Mouse (Mus musculus) megakaryocyte, embryonic 14.5 days (primary cell): ENCODE measurements around the gene Zfp326. TPM values are rescaled to one million over a fixed set of nuclear protein-coding genes. Genes with fewer than 3 reads are reported as not detected.
"Not testable (repeated sequence)": the region's sequence is repeated elsewhere in the genome, so short reads cannot be mapped to it uniquely, and the experiment has no call there.

Experiments used
- H3K27me3 ChIP-seq: replicated peaks from 2 replicates; pipeline ENCODE3; 2012; ENCODE audit warnings: inconsistent platforms
- H3K36me3 ChIP-seq: replicated peaks from 2 replicates; pipeline ENCODE3; 2012; ENCODE audit warnings: low read length, inconsistent platforms, mixed read lengths
- H3K4me1 ChIP-seq: 2 replicates; pipeline ENCODE4 v1.6.1; 2012; ENCODE audit warnings: inconsistent platforms
- H3K4me3 ChIP-seq: replicated peaks from 2 replicates; pipeline ENCODE3; 2012; ENCODE audit warnings: moderate library complexity, mild to moderate bottlenecking, inconsistent platforms
- H3K9me3 ChIP-seq: 2 replicates; pipeline ENCODE4 v1.6.1; 2012; ENCODE audit warnings: inconsistent platforms
- FLI1 ChIP-seq: IDR thresholded peaks from 2 replicates; pipeline ENCODE4 v1.6.1; 2012; ENCODE audit warnings: low read length, inconsistent platforms, mixed read lengths
- GATA1 ChIP-seq: IDR thresholded peaks from 3 replicates; pipeline ENCODE4 v1.6.1; 2012; ENCODE audit warnings: mixed read lengths, low read length, inconsistent platforms, borderline replicate concordance
- polyA plus RNA-seq: library from polyadenylated mRNA; stranded (reverse); fragments of >175 nt; gene quantifications from 2 replicates; pipeline ENCODE4 v1.2.3, GENCODE M21; 2012; ENCODE audit warnings: low replicate concordance; ENCODE audit not compliant: insufficient read depth

Gene Zfp326
- polyA plus RNA-seq, 1 experiment, result 7.6 TPM

DNA sequence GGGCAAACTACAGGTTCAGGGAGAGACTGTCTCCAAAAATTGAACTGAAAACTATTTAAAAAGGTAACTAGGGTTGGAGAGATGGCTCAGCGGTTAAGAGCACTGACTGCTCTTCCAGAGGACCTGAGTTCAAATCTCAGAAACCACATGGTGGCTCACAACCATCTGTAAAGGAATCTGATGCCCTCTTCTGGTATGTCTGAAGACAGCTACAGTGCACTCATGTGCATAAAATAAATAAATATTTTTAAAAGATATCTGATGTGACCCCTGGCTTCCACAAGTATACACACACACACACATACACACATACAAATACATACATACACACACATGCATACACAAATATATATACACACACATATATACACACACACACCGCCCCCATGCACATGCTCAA, 31.3 kb upstream of the Zfp326 start:
- peaks cover 62% of the 10 kb centered on the region for H3K4me1 ChIP-seq
- no peaks in the 10 kb centered on the region for H3K27me3 ChIP-seq
- no peak overlapping the region for H3K4me3 ChIP-seq
- TF ChIP-seq FLI1, result no peak
- no peak for TF ChIP-seq GATA1
- no peaks in the 10 kb centered on the region for H3K36me3 ChIP-seq
- H3K9me3 ChIP-seq, result no peaks in the 10 kb centered on the region

DNA sequence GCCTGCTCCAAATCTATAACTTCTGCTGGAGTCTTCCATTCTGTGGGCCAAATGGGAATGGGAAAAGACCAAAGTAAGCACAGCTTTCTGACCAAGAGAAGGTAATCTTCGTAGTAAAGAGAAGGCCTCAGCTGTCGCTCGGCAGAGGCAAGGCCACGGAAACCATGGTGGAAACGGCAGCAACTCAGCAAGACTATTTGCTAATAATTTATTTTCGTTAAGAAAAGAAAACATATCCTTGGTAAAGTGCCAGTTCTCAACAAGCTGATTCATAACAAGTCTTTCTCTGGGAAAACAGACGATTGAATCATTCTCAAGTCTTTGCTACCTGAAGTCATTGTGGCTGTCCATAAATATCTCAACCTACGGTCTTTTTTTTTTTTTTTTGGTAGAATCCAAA, 28.6 kb upstream of the Zfp326 start:
- no peaks in the 10 kb centered on the region for H3K27me3 ChIP-seq
- TF ChIP-seq GATA1, result no peak
- TF ChIP-seq FLI1, result no peak
- no peaks in the 10 kb centered on the region for H3K36me3 ChIP-seq
- H3K4me3 ChIP-seq, result no peak overlapping the region
- H3K9me3 ChIP-seq, result no peaks in the 10 kb centered on the region
- peaks cover 63% of the 10 kb centered on the region for H3K4me1 ChIP-seq

DNA sequence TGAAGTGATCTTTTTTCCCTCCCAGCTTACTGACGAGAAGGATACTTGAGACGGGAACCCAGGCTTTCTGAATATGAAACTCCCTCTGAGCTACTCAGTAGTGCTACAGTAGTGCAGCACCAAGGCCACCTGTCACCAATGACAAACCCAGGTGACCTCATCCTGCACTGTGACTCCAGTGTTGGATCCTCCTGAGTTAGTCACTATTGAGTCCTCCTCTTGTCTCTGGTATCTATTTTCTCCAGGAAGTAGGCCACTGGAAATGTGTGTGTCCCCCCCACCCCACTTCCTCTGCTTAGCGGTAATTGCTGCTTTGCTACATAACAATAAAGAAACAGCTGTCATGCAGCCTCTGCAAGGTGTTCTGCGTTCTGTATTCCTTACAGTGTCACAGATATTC, 27.1 kb upstream of the Zfp326 start:
- peaks cover 64% of the 10 kb centered on the region for H3K4me1 ChIP-seq
- no peaks in the 10 kb centered on the region for H3K9me3 ChIP-seq
- H3K36me3 ChIP-seq, result no peaks in the 10 kb centered on the region
- peak overlapping the region; percentile 62 for H3K4me3 ChIP-seq
- H3K27me3 ChIP-seq, result no peaks in the 10 kb centered on the region
- TF ChIP-seq GATA1 (no peak), FLI1 (no peak)

DNA sequence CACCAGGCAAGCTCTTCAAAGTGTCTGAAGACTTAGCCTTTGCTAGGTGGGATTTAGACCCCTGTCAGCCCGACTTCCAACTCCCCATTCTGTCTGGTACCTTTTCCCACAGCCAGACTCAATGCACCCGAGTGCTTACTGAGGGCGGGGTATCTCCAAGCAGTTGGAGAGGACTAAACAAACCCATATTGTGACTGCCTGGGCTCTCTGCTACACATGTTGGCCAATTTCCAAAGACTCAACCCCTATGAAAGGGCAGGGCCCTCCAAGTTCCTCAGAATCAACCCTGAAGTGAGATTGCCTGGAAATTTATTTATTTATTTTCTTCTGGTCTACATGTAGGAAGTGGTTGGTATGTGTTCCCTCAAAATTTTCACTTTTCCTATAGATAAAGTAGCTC, 26.7 kb upstream of the Zfp326 start:
- H3K27me3 ChIP-seq, result no peaks in the 10 kb centered on the region
- H3K4me1 ChIP-seq, result peaks cover 60% of the 10 kb centered on the region
- H3K36me3 ChIP-seq, result no peaks in the 10 kb centered on the region
- H3K4me3 ChIP-seq, result peak overlapping the region; percentile 62
- TF ChIP-seq FLI1, result no peak
- no peak for TF ChIP-seq GATA1
- no peaks in the 10 kb centered on the region for H3K9me3 ChIP-seq

DNA sequence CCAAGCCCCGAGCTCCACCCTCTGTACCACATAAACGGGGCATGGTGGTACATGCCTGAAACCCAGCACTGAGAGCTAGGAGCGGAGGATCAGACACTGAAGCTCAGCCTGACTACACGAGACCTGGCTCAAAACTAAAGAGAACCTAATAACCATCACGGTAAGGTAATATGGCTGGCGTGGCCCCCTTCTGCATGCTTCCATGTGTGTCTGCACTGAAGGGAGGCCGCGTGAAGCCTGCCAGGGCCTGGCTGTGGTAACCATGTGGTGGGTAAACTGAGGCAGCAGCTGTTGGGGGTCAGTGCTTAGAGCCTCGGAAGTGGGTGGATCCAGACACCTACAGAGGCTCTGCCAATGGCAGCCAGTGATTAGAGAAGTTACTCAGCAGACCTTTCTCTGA, 23.1 kb upstream of the Zfp326 start:
- no peaks in the 10 kb centered on the region for H3K27me3 ChIP-seq
- TF ChIP-seq GATA1 (no peak), FLI1 (no peak)
- no peak overlapping the region for H3K4me3 ChIP-seq
- peaks cover 56% of the 10 kb centered on the region for H3K4me1 ChIP-seq
- no peaks in the 10 kb centered on the region for H3K36me3 ChIP-seq
- no peaks in the 10 kb centered on the region for H3K9me3 ChIP-seq

DNA sequence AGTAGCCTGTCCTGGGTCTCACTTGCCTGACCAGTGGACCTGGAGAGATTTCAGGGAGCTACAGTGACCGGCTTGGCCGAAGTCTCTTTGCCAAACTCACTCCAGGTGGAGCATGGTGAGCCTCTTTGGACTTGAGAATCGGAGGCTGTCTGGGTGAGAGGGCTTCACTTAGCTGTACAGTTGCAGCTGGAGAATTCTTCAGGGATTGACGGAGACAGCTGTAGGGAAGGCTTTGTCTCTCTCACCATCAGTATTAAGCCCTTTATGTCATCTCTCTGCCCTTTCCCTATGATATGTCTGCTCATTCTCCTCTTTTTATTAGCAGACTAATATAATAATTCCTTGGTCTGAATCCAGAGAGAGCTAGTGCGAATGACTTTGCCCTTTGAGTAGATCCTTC, 18.9 kb upstream of the Zfp326 start:
- TF ChIP-seq FLI1, result no peak
- no peak for TF ChIP-seq GATA1
- H3K4me3 ChIP-seq, result no peak overlapping the region
- H3K36me3 ChIP-seq, result no peaks in the 10 kb centered on the region
- H3K27me3 ChIP-seq, result no peaks in the 10 kb centered on the region
- H3K9me3 ChIP-seq, result no peaks in the 10 kb centered on the region
- H3K4me1 ChIP-seq, result peaks cover 70% of the 10 kb centered on the region

DNA sequence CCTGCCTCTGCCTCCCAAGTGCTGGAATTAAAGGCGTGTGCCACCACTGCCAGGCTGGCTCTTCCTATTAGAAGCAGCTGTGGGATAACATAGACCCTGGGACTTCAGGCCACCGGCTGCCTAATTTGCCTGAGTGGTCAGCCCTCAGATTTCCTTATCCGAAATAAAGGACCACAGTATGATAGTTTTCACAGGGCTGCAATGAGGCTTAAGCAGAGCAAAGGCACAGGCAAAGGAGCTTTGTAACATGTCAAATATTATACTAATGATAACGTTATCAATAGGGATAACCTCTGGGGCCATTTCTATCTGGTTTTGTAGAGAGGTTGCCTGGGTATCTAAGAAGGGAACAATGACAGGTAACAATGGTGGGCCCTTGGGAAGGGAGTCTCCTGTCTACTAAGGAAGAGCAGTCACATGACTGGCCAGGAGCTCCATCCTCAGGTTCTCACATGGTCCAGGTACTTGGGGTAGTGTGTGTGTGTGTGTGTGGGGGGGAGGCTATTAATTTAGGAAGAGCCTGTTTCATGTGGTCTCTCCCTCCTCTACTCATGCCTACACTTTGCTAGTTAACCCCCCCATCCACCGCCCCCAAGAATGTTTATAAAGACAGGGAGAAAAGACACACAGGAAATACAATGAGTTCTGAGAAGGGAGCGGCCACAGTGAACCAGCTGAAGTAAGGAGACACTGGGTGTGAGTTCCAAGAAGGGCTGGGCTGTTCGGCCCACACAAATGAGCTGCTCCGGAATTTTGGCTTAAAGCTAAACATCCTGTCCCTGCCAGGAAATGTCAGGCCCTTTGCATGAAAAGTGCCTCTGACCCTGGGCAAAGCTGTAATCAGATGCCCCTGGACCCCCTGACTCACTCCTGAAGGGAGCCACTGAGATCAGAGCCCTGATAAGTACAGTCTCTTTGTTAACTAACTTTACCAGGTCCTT, 17.3 kb upstream of the Zfp326 start:
- H3K27me3 ChIP-seq, result no peaks in the 10 kb centered on the region
- peaks cover 58% of the 10 kb centered on the region for H3K4me1 ChIP-seq
- peak overlapping the region; percentile 19 for H3K4me3 ChIP-seq
- H3K36me3 ChIP-seq, result no peaks in the 10 kb centered on the region
- H3K9me3 ChIP-seq, result no peaks in the 10 kb centered on the region
- TF ChIP-seq FLI1, result no peak
- no peak for TF ChIP-seq GATA1

DNA sequence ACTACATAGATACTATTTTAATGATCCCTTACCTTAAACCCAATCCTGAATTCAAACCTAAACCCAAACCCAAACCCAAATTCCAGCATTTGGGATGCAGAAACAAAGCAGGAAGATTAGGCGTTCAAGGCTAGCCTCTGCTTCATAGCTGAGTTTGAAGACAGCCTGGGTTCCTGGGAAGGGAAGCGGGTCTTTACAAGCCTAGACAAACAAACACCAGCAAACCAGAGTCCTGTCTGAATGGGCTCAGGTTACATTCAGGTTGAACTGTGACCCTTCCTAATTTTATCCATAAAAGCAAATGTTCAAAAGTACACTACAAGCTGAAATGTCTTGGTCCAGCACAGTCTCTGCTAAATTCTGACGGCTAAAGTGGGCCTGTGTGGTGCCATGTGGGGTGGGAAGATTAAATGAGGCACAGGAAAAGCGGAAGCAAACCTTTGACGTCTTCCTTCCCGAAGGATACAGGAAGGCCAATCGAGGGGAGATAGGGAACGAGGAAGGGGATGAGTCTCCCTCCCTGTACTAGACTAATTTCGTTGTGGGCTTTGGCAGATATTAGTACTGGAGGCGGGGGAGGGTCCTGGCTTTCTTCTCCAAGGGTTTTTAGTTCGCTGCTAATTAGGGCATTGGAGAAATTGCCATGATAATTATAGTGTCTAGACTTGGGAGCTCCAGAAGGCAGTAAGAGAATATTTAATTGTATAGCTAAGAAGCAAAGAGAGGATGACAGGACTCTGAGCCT, 16.5 kb upstream of the Zfp326 start:
- Histone ChIP-seq H3K27me3 (no peaks in the 10 kb centered on the region), H3K9me3 (no peaks in the 10 kb centered on the region), H3K4me1 (peaks cover 63% of the 10 kb centered on the region), H3K4me3 (peak overlapping the region; percentile 29), H3K36me3 (no peaks in the 10 kb centered on the region)
- no peak for TF ChIP-seq FLI1
- peak; percentile 63; the same call in 1 of the 3 replicates for TF ChIP-seq GATA1

DNA sequence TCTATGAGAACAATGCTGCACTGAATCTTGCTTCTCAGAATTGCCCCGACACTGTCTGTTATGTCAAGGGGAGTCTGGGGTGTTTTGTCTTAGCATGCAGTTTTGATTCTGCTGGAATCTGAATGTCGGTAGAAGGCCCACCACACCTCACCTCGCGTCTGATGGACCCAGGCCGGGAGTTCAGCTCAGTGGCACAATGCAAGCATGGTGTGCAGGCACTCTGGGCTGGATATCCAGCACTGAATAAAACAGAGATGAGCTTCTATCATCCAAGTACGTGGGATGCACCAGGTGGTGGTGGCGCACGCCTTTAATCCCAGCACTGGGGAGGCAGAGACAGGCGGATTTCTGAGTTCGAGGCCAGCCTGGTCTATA, 15.9 kb upstream of the Zfp326 start:
- Histone ChIP-seq H3K4me1 (peaks cover 62% of the 10 kb centered on the region), H3K9me3 (no peaks in the 10 kb centered on the region), H3K4me3 (no peak overlapping the region), H3K36me3 (no peaks in the 10 kb centered on the region), H3K27me3 (no peaks in the 10 kb centered on the region)
- no peak for TF ChIP-seq FLI1
- TF ChIP-seq GATA1, result no peak

DNA sequence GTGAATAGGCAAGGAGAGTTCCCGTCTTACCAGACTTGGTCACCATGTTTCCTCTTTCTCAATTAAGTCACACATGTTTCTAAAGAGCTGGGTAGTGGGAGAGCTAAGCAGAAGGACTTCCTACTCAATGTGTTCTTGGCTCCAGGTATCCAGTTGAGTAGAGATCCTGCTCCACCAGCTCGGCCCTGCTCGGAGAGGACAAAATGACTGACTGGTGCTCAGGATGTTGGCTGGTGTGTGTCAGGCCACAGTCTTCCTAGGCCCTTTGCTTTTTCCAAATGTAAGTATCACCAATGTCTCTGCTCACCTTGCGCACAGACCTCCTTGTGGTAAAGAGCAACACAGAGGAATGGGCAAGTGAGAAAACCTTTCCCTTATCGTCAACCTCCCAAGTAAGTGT, 14.7 kb upstream of the Zfp326 start:
- Histone ChIP-seq H3K9me3 (no peaks in the 10 kb centered on the region), H3K4me1 (peaks cover 62% of the 10 kb centered on the region), H3K36me3 (no peaks in the 10 kb centered on the region), H3K4me3 (no peak overlapping the region), H3K27me3 (no peaks in the 10 kb centered on the region)
- TF ChIP-seq FLI1 (no peak), GATA1 (no peak)

DNA sequence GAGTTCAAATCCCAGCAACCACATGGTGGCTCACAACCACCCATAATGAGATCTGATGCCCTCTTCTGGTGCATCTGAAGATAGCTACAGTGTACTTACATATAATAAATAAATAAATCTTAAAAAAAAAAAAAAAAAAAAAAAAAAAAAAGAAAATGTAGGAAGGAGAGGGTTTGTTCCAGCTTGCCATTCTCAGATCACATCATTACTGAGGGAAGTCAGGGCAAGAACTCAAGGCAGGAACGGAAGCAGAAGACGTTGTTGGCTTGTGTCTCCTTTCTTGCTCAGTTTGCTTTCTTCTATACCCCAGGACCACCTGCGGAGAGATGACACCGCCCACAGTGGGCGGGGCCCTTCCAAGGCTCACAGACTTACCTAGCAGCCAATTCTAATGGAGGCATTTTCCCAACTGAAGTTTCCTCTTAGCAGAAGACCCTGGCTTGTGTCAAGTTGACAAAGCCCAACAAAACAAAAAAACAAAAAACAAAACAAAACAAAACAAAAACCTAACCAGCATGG, 11.2 kb upstream of the Zfp326 start:
- H3K4me1 ChIP-seq, result peaks cover 52% of the 10 kb centered on the region
- H3K27me3 ChIP-seq, H3K9me3 ChIP-seq, H3K4me3 ChIP-seq, H3K36me3 ChIP-seq: not testable (repeated sequence)
